Mouse (Mus musculus) stomach, postnatal 0 days (tissue): ENCODE results near the gene Sdhb. TPM values are rescaled to one million over a fixed set of nuclear protein-coding genes. Genes with fewer than 3 reads are reported as not detected.
A peak's percentile ranks its signal among the peaks of the same experiment; 100 is the strongest.

Experiments
- ATAC-seq: fragments of 200-750 bp; cut with Nextera tagmentation; 2 replicates; pipeline ENCODE4 v1.8.0; 2017; ENCODE audit not compliant: low FRiP score, low TSS enrichment
- DNase-seq: peaks from one replicate; pipeline ENCODE4 v3.0.0-alpha.2; 2016; ENCODE audit warnings: low spot score
- H3K27ac ChIP-seq: fragments of 300-500 bp; sonication (generic); replicated peaks from 2 replicates; pipeline ENCODE4 v1.5.1; 2014; ENCODE audit warnings: mild to moderate bottlenecking, control low read depth
- H3K27me3 ChIP-seq: fragments of 300-500 bp; sonication (generic); 2 replicates; pipeline ENCODE4 v1.6.1; 2014; ENCODE audit warnings: low read length; ENCODE audit not compliant: control insufficient read depth, insufficient read depth
- H3K36me3 ChIP-seq: fragments of 300-500 bp; sonication (generic); 2 replicates; pipeline ENCODE4 v1.6.1; 2014; ENCODE audit warnings: low read length, mixed read lengths; ENCODE audit not compliant: control insufficient read depth, insufficient read depth
- H3K4me1 ChIP-seq: fragments of 300-500 bp; sonication (generic); replicated peaks from 2 replicates; pipeline ENCODE4 v1.6.1; 2014; ENCODE audit warnings: antibody characterized with exemption; ENCODE audit not compliant: control insufficient read depth, insufficient read depth
- H3K4me2 ChIP-seq: fragments of 300-500 bp; sonication (generic); replicated peaks from 2 replicates; pipeline ENCODE4 v1.6.1; 2014; ENCODE audit warnings: low read depth, mild to moderate bottlenecking, control low read depth, moderate library complexity
- H3K4me3 ChIP-seq: fragments of 300-500 bp; sonication (generic); 2 replicates; pipeline ENCODE4 v1.5.1; 2014; ENCODE audit warnings: low read depth, low read length, control low read depth
- H3K9ac ChIP-seq: fragments of 300-500 bp; sonication (generic); 2 replicates; pipeline ENCODE4 v1.6.1; 2014; ENCODE audit warnings: mild to moderate bottlenecking, low read length, control low read depth, mixed read lengths
- H3K9me3 ChIP-seq: fragments of 300-500 bp; sonication (generic); 2 replicates; pipeline ENCODE4 v1.6.1; 2016; ENCODE audit warnings: low read length; ENCODE audit not compliant: control insufficient read depth
- CTCF ChIP-seq: IDR thresholded peaks from 2 replicates; pipeline ENCODE4 v1.5.1; 2016; ENCODE audit warnings: antibody characterized with exemption, low read depth, mild to moderate bottlenecking, moderate library complexity
- EP300 ChIP-seq: optimal IDR thresholded peaks from 2 replicates; pipeline ENCODE3; 2016; ENCODE audit warnings: antibody characterized with exemption
- WGBS: fragments of 180-500 bp; shearing (Covaris S2); extraction: QIAGEN DNeasy Blood & Tissue Kit; methylation state at CpG from one replicate; pipeline ENCODE4 v1.1.7; 2014; 5-methylcytosine and 5-hydroxymethylcytosine counted together
- polyA plus RNA-seq: library from polyadenylated mRNA; unstranded; fragments of >200 nt; fragmentation: Nextera tagmentation; extraction: Ambion mirVana; gene quantifications from 2 replicates; pipeline ENCODE4 v1.2.1, GENCODE M21; 2015

Gene Sdhb
- polyA plus RNA-seq, 1 experiment from 2014 or later, result 382 TPM

DNA sequence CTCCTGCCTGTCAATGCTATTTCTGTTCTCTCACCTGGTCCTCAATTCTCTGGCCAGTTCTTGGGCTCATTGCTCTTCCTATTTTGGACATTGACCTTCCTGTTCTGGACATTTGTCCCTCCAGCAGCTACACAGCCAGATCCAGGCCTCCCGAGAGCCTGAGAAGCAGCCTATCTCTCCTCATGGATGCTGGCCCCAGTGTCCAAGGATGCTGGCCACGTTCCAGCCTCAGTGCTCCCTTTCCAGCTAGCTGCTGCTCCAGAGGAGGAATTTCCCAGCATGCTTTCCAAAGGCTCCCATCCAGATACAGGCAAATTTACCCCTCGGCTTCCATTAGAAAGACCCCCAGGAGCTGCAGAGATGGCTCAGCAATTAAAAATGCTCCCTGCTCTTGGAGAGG, 10.4 kb upstream of the Sdhb start:
- no peaks in the 10 kb centered on the region for H3K4me1 ChIP-seq
- no peak overlapping the region for H3K9ac ChIP-seq
- no peaks in the 10 kb centered on the region for H3K27me3 ChIP-seq
- H3K9me3 ChIP-seq, result no peaks in the 10 kb centered on the region
- no peak overlapping the region for H3K4me3 ChIP-seq
- no peak for DNase-seq
- no peak overlapping the region for H3K4me2 ChIP-seq
- no peak for TF ChIP-seq EP300
- TF ChIP-seq CTCF, result no peak
- no peak overlapping the region for H3K27ac ChIP-seq
- no peaks in the 10 kb centered on the region for H3K36me3 ChIP-seq
- no peak for ATAC-seq
- 69% methylated on average over 3 of the region's 3 CpGs for WGBS

- Histone ChIP-seq H3K9ac (no peak overlapping the region), H3K9me3 (no peaks in the 10 kb centered on the region), H3K27me3 (no peaks in the 10 kb centered on the region), H3K4me3 (no peak overlapping the region), H3K4me1 (no peaks in the 10 kb centered on the region), H3K27ac (no peak overlapping the region), H3K36me3 (no peaks in the 10 kb centered on the region), H3K4me2 (no peak overlapping the region)
- ATAC-seq, result peak; percentile 31; the same call in 1 of the 2 replicates
- no peak for DNase-seq
- no peak for TF ChIP-seq CTCF
- TF ChIP-seq EP300, result no peak
- WGBS, result 80% methylated on average over 18 of the region's 18 CpGs
Observed at GRCm38 (mm10) chr4:140951861-140952641, 9.0 kb upstream of the Sdhb start.

DNA sequence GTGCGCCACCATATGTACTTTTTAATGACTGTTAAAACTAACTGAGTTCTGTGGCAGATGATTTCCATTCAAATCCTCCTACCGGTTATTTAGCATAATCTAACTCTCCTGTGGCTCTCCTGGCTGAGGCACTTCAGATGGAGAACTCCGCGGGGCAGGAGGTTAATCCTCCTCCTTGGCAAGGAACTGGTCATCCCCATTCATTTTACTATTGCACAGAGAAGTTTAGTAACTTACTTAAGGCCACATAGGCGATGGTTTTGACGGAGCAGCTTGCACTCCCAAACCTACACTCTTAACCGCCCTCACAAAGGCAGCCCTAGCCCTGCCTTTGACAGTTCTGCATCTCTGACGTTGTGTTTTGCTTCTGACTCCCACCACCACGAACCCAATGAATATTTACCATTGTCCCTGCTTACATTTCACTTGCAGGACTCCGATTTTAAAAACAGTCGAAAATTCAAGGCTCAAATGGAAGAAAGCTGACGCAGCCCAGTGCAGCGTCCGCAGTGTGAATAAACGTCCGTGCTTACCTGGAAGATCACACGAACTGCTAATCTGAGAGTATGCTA, 3.8 kb upstream of the Sdhb start:
- no peaks in the 10 kb centered on the region for H3K9me3 ChIP-seq
- H3K4me3 ChIP-seq, result peak overlapping the region; percentile 45
- TF ChIP-seq EP300 (no peak), CTCF (no peak)
- DNase-seq (no peak), ATAC-seq (no peak)
- H3K27me3 ChIP-seq, result no peaks in the 10 kb centered on the region
- 9% methylated on average over 17 of the region's 17 CpGs for WGBS
- H3K4me2 ChIP-seq, result peak overlapping the region; percentile 63
- H3K27ac ChIP-seq, result no peak overlapping the region
- H3K4me1 ChIP-seq, result no peaks in the 10 kb centered on the region
- peak overlapping the region; percentile 50; the same call in 1 of the 2 replicates for H3K9ac ChIP-seq
- H3K36me3 ChIP-seq, result no peaks in the 10 kb centered on the region

- Histone ChIP-seq H3K27me3 (no peaks in the 10 kb centered on the region), H3K9ac (peak overlapping the region; percentile 50; the same call in 1 of the 2 replicates), H3K4me1 (no peaks in the 10 kb centered on the region), H3K9me3 (no peaks in the 10 kb centered on the region), H3K4me3 (peak overlapping the region; percentile 45), H3K4me2 (peak overlapping the region; percentile 63), H3K27ac (no peak overlapping the region), H3K36me3 (no peaks in the 10 kb centered on the region)
- TF ChIP-seq CTCF, result peak; percentile 97
- TF ChIP-seq EP300, result no peak
- WGBS, result 0% methylated on average over 13 of the region's 13 CpGs
- ATAC-seq (no peak), DNase-seq (peak; percentile 74)
Observed at GRCm38 (mm10) chr4:140957725-140958124, 3.3 kb upstream of the Sdhb start.

GRCm38 (mm10) chr4:140958319-140958718, 2.7 kb upstream of the Sdhb start:
- TF ChIP-seq EP300 (no peak), CTCF (no peak)
- H3K9me3 ChIP-seq, result no peaks in the 10 kb centered on the region
- DNase-seq, result no peak
- H3K36me3 ChIP-seq, result no peaks in the 10 kb centered on the region
- H3K4me3 ChIP-seq, result no peak overlapping the region
- H3K9ac ChIP-seq, result no peak overlapping the region
- H3K4me2 ChIP-seq, result no peak overlapping the region
- WGBS, result 57% methylated on average over 6 of the region's 6 CpGs
- no peaks in the 10 kb centered on the region for H3K27me3 ChIP-seq
- H3K27ac ChIP-seq, result no peak overlapping the region
- ATAC-seq, result no peak
- H3K4me1 ChIP-seq, result no peaks in the 10 kb centered on the region

- Histone ChIP-seq H3K36me3 (no peaks in the 10 kb centered on the region), H3K4me2 (no peak overlapping the region), H3K27ac (no peak overlapping the region), H3K9ac (no peak overlapping the region), H3K4me3 (no peak overlapping the region), H3K4me1 (no peaks in the 10 kb centered on the region), H3K27me3 (no peaks in the 10 kb centered on the region), H3K9me3 (no peaks in the 10 kb centered on the region)
- DNase-seq (no peak), ATAC-seq (no peak)
- WGBS, result 73% methylated on average over 7 of the region's 7 CpGs
- TF ChIP-seq CTCF, result no peak
- TF ChIP-seq EP300, result no peak
Observed at GRCm38 (mm10) chr4:140959128-140959679, 1.8 kb upstream of the Sdhb start.
